Mouse (Mus musculus): ENCODE measurements around the gene Rtn2.

The Rtn2 gene

GRCm38 (mm10) chr7:19268993-19269681, 13.3 kb upstream of the Rtn2 start:
- no peak for DNase-seq (ENCODE audit: low read depth, low spot score)

- DNase-seq (ENCODE audit: low read depth, low spot score): peak; percentile 75
Measured at GRCm38 (mm10) chr7:19269721-19270441, 12.5 kb upstream of the Rtn2 start.

GRCm38 (mm10) chr7:19270509-19271237, 11.8 kb upstream of the Rtn2 start:
- no peak for DNase-seq (ENCODE audit: low read depth, low spot score)

- DNase-seq (ENCODE audit: low read depth, low spot score): peak; percentile 92
Measured at GRCm38 (mm10) chr7:19271238-19272172, 10.9 kb upstream of the Rtn2 start, which contains the start of gene Vasp. TSS of gene Vasp (minus strand) at chr7:19271817.

GRCm38 (mm10) chr7:19272173-19272764, 10.2 kb upstream of the Rtn2 start:
- peak; percentile 94 for DNase-seq (ENCODE audit: low read depth, low spot score)

- DNase-seq (ENCODE audit: low read depth, low spot score): peak; percentile 64
Measured at GRCm38 (mm10) chr7:19276253-19276652, 6.2 kb upstream of the Rtn2 start.

GRCm38 (mm10) chr7:19279052-19279451, 3.4 kb upstream of the Rtn2 start:
- peak; percentile 70 for DNase-seq (ENCODE audit: low read depth, low spot score)

GRCm38 (mm10) chr7:19279581-19280114, 2.8 kb upstream of the Rtn2 start, which contains the start of gene Ppm1n:
TSS of gene Ppm1n (minus strand) at chr7:19280064.
- peak; percentile 79 for DNase-seq (ENCODE audit: low read depth, low spot score)

- DNase-seq (ENCODE audit: low read depth, low spot score): peak; percentile 79
Measured at GRCm38 (mm10) chr7:19281680-19282304, 632 bp upstream of the Rtn2 start.

GRCm38 (mm10) chr7:19282791-19283405, 474 bp downstream of the Rtn2 start:
- peak; percentile 71 for DNase-seq (ENCODE audit: low read depth, low spot score)

- DNase-seq (ENCODE audit: low read depth, low spot score): no peak
Measured at GRCm38 (mm10) chr7:19283406-19283804, 981 bp downstream of the Rtn2 start.

- DNase-seq (ENCODE audit: low read depth, low spot score): peak; percentile 74
Measured at GRCm38 (mm10) chr7:19284763-19285162, 2.3 kb downstream of the Rtn2 start.

- DNase-seq (ENCODE audit: low read depth, low spot score): peak; percentile 68
Measured at GRCm38 (mm10) chr7:19290969-19291596, 8.7 kb downstream of the Rtn2 start.

GRCm38 (mm10) chr7:19295503-19296185, 13.2 kb downstream of the Rtn2 start:
- peak; percentile 97 for DNase-seq (ENCODE audit: low read depth, low spot score)

GRCm38 (mm10) chr7:19297034-19297433, 14.6 kb downstream of the Rtn2 start:
- peak; percentile 57 for DNase-seq (ENCODE audit: low read depth, low spot score)

GRCm38 (mm10) chr7:19297794-19298193, 15.4 kb downstream of the Rtn2 start:
- DNase-seq (ENCODE audit: low read depth, low spot score): no peak

GRCm38 (mm10) chr7:19299194-19299593, 16.8 kb downstream of the Rtn2 start:
- DNase-seq (ENCODE audit: low read depth, low spot score): peak; percentile 63

Measured in ZHBTc4 (cell line).